Mouse (Mus musculus) liver, embryonic 14 days (tissue): ENCODE data around the gene Arhgef7. TPM values are rescaled to one million over a fixed set of nuclear protein-coding genes. Genes with fewer than 3 reads are reported as not detected.

ENCODE experiments used
- polyA plus RNA-seq: library from polyadenylated mRNA; depleted of rRNA; stranded (reverse); fragments of >200 nt; gene quantifications from 2 replicates; pipeline ENCODE4 v1.2.3, GENCODE M21; 2012; rRNA removed

Arhgef7 gene
- 6.4 and 7.2 TPM in 2 replicates for polyA plus RNA-seq

GRCm38 (mm10) chr8:11727651-11728481 lies at the start of gene Arhgef7:
Gene Arhgef7, plus strand, starts transcription at chr8:11727721.

GRCm38 (mm10) chr8:11701033-11701362 lies 26.5 kb upstream of the Arhgef7 start, which contains the start of gene 1700016D06Rik:
Gene 1700016D06Rik, minus strand, starts transcription at chr8:11701063.

GRCm38 (mm10) chr8:11840174-11840573 lies 112.7 kb downstream of the Arhgef7 start, which contains the start of gene Tex29:
Gene Tex29, plus strand, starts transcription at chr8:11840474.

Other genes with a start within 250 kb of the Arhgef7 start
- gene Rab20, start 249.0 kb upstream of the Arhgef7 start, polyA plus RNA-seq = 2.9 and 3.0 TPM in 2 replicates
- 26.0 and 29.5 TPM in 2 replicates for gene Naxd, start 230.2 kb upstream of the Arhgef7 start, polyA plus RNA-seq
- 17.7 and 18.1 TPM in 2 replicates for gene Cars2, start 176.9 kb upstream of the Arhgef7 start, polyA plus RNA-seq
- 15.8 and 18.7 TPM in 2 replicates for gene Ing1, start 172.2 kb upstream of the Arhgef7 start, polyA plus RNA-seq
- gene Ankrd10, start 92.0 kb upstream of the Arhgef7 start, polyA plus RNA-seq = 24.5 and 27.5 TPM in 2 replicates
- gene 1700016D06Rik, start 26.7 kb upstream of the Arhgef7 start, polyA plus RNA-seq = not detected in 2 replicates
- not detected in 2 replicates for gene Tex29, start 112.8 kb downstream of the Arhgef7 start, polyA plus RNA-seq